Mouse (Mus musculus) kidney, adult 2 months (tissue): ENCODE measurements at regions not wholly inside any gene's neighbourhood (a gene's known extent, or its start where the extent isn't known, plus 50 kb on each side); places are given as distances from the start of the nearest gene placed in this dataset.

Experiments used
- DNase-seq: peaks from one replicate; pipeline ENCODE4 v3.0.0; 2021
- H3K27ac ChIP-seq: fragments of 200-500 bp; 2 replicates; pipeline ENCODE4 v1.5.1; 2012; ENCODE audit warnings: low read depth, low read length, control low read depth, inconsistent platforms; ENCODE audit not compliant: insufficient read depth
- H3K27me3 ChIP-seq: fragments of 200-500 bp; replicated peaks from 2 replicates; pipeline ENCODE4 v1.6.1; 2012; ENCODE audit warnings: mild to moderate bottlenecking, moderate library complexity, low read length, inconsistent platforms; ENCODE audit not compliant: control insufficient read depth, insufficient read depth
- H3K36me3 ChIP-seq: fragments of 200-500 bp; 2 replicates; pipeline ENCODE4 v1.6.1; 2012; ENCODE audit warnings: mild to moderate bottlenecking, moderate library complexity, low read length, inconsistent platforms; ENCODE audit not compliant: control insufficient read depth, insufficient read depth
- H3K4me1 ChIP-seq: fragments of 200-500 bp; 2 replicates; pipeline ENCODE4 v1.6.1; 2011; ENCODE audit warnings: low read length; ENCODE audit not compliant: control insufficient read depth, insufficient read depth
- H3K4me3 ChIP-seq: fragments of 200-500 bp; 2 replicates; pipeline ENCODE4 v1.5.1; 2011; ENCODE audit warnings: mild to moderate bottlenecking, low read depth, low read length, control low read depth; ENCODE audit not compliant: insufficient read depth
- CTCF ChIP-seq: fragments of 200-500 bp; conservative IDR thresholded peaks from 2 replicates; pipeline ENCODE4 v1.5.1; 2011; ENCODE audit warnings: low read depth, mild to moderate bottlenecking, control low read depth, low read length, moderate library complexity, mixed read lengths; ENCODE audit not compliant: insufficient read depth, insufficient read length
- POLR2A ChIP-seq: fragments of 200-500 bp; IDR thresholded peaks from one replicate; pipeline ENCODE4 v1.6.1; 2011; ENCODE audit warnings: low read depth, low read length, control low read depth
- WGBS: fragments of 180-500 bp; shearing (Covaris S2); methylation state at CpG from one replicate; pipeline ENCODE4 v1.1.7; 2018; 5-methylcytosine and 5-hydroxymethylcytosine counted together

DNA sequence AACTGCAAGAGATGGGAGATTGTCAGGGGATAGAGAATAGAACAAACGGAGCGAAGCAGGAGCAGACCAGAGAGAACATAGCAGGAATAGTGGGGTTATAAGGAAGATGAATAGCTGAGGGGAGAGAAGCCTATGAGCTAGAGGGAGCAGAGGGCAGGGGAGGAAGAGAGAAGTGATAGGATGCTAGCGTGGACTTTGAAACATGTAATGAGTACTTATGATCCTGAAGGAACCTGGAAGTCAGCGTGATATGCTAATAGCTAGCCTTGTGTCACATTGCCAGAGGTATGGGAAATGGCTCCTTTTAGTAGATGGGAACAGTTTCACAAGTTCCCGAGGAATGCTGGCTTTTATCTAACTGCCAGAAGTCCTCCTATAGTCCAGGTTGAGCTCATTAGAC is 51.8 kb downstream of the Calml3 start:
- no peak for DNase-seq
- H3K36me3 ChIP-seq: no peaks in the 10 kb centered on the region
- no peaks in the 10 kb centered on the region for H3K27me3 ChIP-seq
- no peak overlapping the region for H3K4me3 ChIP-seq
- no peak for TF ChIP-seq CTCF
- no peak for TF ChIP-seq POLR2A
- no peak overlapping the region for H3K27ac ChIP-seq
- WGBS: 91% methylated on average over 5 of the region's 5 CpGs
- H3K4me1 ChIP-seq: peaks cover 15% of the 10 kb centered on the region; the same call in 1 of the 2 replicates

DNA sequence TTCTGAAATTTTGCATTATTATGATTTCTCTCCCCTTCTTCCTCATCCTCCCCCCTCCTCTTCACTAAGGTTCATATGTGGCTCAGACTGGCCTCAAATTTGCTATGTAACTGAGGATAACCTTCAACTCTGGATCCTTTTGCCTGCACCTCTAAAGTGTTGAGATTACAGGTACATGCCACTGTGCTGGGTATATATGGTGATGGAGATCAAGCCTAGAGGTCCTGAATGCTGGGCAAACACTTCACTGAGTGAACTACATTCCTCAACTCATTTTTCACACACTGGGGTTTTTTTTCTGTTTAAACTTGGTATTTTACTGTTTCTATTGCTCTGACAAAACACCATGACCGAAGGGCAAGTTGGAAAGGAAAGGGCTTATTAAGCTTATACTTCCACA is 52.9 kb downstream of the Calml3 start:
- 63% methylated on average over 1 of the region's 1 CpGs for WGBS
- peak overlapping the region; percentile 66 for H3K27ac ChIP-seq
- TF ChIP-seq POLR2A (no peak), CTCF (no peak)

DNA sequence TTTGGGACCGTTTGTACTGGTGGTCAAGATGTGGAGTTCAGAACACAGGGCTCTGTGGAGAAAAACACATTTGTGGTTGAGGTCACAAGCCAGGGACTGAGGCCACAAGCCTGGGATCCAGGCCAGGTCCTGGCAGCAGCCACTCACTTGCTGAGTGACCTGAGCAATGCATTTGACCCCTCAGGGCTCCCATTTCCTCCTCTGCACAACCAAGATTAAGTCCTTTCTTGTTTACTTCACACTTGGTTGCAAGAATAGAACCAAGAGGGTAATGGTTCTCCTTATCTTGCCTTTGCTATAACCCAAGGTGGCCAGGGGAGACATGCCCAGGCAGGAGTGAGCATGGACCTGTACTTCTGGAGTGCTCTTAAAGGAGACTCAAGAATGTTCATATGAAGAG is 53.4 kb downstream of the Calml3 start:
- peaks cover 15% of the 10 kb centered on the region; the same call in 1 of the 2 replicates for H3K4me1 ChIP-seq
- H3K4me3 ChIP-seq: no peak overlapping the region
- TF ChIP-seq CTCF: no peak
- no peak for TF ChIP-seq POLR2A
- no peaks in the 10 kb centered on the region for H3K36me3 ChIP-seq
- DNase-seq: peak; percentile 92
- peak overlapping the region; percentile 66 for H3K27ac ChIP-seq
- no peaks in the 10 kb centered on the region for H3K27me3 ChIP-seq
- WGBS: 8% methylated on average over 1 of the region's 1 CpGs

More for the DNA sequence above, 52.9 kb downstream of the Calml3 start:
- H3K27me3 ChIP-seq: no peaks in the 10 kb centered on the region
- DNase-seq: no peak
- H3K36me3 ChIP-seq: no peaks in the 10 kb centered on the region
- peaks cover 15% of the 10 kb centered on the region; the same call in 1 of the 2 replicates for H3K4me1 ChIP-seq
- H3K4me3 ChIP-seq: no peak overlapping the region

GRCm38 (mm10) chr13:3749646-3750045 is 54.5 kb downstream of the Calml3 start:
- DNase-seq: peak; percentile 62
- no peaks in the 10 kb centered on the region for H3K36me3 ChIP-seq
- no peak overlapping the region for H3K4me3 ChIP-seq
- WGBS: 44% methylated on average over 3 of the region's 3 CpGs
- no peaks in the 10 kb centered on the region for H3K27me3 ChIP-seq
- H3K4me1 ChIP-seq: peaks cover 15% of the 10 kb centered on the region; the same call in 1 of the 2 replicates
- TF ChIP-seq POLR2A (no peak), CTCF (no peak)
- no peak overlapping the region for H3K27ac ChIP-seq

- no peaks in the 10 kb centered on the region for H3K36me3 ChIP-seq
- peaks cover 20% of the 10 kb centered on the region for H3K4me1 ChIP-seq
- no peak for TF ChIP-seq CTCF
- TF ChIP-seq POLR2A: no peak
- DNase-seq: no peak
- no peaks in the 10 kb centered on the region for H3K27me3 ChIP-seq
- WGBS: 95% methylated on average over 5 of the region's 5 CpGs
- no peak overlapping the region for H3K27ac ChIP-seq
- no peak overlapping the region for H3K4me3 ChIP-seq
These were observed 55.3 kb downstream of the Calml3 start for GRCm38 (mm10) chr13:3748859-3749258.

- no peak for DNase-seq
These were observed 57.6 kb downstream of the Calml3 start for GRCm38 (mm10) chr13:3746524-3746923.

DNA sequence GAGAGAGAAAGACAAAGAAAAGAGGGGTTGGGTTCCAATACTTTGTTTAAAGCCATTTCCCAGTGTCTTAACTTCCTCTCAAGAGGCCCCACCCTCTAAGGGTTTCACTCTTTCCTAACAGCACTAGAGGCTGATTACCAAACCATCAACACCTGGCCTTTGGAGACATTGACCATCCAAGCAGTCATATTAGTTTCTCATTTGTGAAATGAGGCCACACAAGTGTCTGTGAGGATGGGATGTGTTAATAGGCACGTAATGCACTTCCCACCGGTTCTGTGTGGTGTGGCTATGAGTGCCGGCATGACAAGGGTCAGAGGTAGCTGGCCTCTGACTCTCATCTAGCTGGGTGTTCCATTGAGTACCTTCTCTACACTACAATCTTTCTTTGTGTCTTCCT is 59.2 kb downstream of the Calml3 start:
- DNase-seq: no peak
- WGBS: 86% methylated on average over 3 of the region's 3 CpGs
- peaks cover 21% of the 10 kb centered on the region for H3K4me1 ChIP-seq
- no peaks in the 10 kb centered on the region for H3K36me3 ChIP-seq
- TF ChIP-seq CTCF: no peak
- no peak for TF ChIP-seq POLR2A
- H3K27ac ChIP-seq: no peak overlapping the region
- no peaks in the 10 kb centered on the region for H3K27me3 ChIP-seq
- H3K4me3 ChIP-seq: no peak overlapping the region

More at GRCm38 (mm10) chr13:3746524-3746923, 57.6 kb downstream of the Calml3 start:
- H3K4me1 ChIP-seq: peaks cover 31% of the 10 kb centered on the region
- 87% methylated on average over 10 of the region's 10 CpGs for WGBS
- H3K4me3 ChIP-seq: no peak overlapping the region
- no peaks in the 10 kb centered on the region for H3K27me3 ChIP-seq
- TF ChIP-seq POLR2A: no peak
- no peak for TF ChIP-seq CTCF
- H3K27ac ChIP-seq: no peak overlapping the region
- H3K36me3 ChIP-seq: no peaks in the 10 kb centered on the region

DNA sequence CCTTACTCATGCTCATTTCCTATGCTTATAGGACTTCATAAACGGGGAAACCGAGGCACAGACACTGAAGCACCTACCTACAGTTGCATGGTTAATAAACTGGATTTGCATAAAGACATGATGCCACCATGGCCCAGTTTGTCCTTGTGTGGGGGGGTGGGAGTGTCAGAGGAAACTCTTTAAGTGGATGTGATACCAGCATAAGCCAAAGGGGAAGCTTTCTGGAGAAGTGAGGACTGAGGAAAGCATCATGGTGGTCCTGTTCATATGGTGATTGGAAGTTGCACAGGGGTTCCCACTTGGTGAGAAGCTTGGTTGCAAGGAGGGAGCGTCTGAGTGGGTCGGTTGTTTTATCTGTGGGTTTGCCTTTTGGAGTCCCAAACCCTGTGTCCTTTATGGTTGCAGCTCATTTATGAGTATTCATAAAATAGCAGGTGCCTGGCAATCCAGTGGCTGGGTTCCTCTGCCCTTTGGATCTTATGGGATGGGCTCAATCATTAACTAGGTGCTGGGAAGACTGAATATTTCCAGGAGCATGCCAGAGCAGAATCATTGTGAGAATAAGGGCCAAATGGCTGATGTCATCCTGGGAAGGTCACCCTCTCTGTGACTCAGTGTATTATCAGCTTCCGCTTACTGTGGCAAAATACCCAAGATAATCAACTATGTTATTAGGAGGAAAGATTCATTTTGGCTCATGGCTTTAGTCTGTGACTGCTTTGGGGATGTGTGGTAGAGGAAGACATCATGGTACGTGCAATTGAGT is 60.2 kb downstream of the Calml3 start:
- DNase-seq: peak; percentile 88
- 69% methylated on average over 6 of the region's 6 CpGs for WGBS
- H3K4me1 ChIP-seq: peaks cover 16% of the 10 kb centered on the region
- H3K4me3 ChIP-seq: no peak overlapping the region
- peak overlapping the region; percentile 9; the same call in 1 of the 2 replicates for H3K27ac ChIP-seq
- H3K36me3 ChIP-seq: no peaks in the 10 kb centered on the region
- TF ChIP-seq POLR2A (no peak), CTCF (no peak)
- H3K27me3 ChIP-seq: no peaks in the 10 kb centered on the region
